Mouse (Mus musculus): Measurements from ENCODE around the gene Dnah17. TPM values are rescaled to one million over a fixed set of nuclear protein-coding genes. Genes with fewer than 3 reads are reported as not detected.

Dnah17 gene
- polyA plus RNA-seq, 1 experiment from 2014 or later, result 0.27 TPM

DNA sequence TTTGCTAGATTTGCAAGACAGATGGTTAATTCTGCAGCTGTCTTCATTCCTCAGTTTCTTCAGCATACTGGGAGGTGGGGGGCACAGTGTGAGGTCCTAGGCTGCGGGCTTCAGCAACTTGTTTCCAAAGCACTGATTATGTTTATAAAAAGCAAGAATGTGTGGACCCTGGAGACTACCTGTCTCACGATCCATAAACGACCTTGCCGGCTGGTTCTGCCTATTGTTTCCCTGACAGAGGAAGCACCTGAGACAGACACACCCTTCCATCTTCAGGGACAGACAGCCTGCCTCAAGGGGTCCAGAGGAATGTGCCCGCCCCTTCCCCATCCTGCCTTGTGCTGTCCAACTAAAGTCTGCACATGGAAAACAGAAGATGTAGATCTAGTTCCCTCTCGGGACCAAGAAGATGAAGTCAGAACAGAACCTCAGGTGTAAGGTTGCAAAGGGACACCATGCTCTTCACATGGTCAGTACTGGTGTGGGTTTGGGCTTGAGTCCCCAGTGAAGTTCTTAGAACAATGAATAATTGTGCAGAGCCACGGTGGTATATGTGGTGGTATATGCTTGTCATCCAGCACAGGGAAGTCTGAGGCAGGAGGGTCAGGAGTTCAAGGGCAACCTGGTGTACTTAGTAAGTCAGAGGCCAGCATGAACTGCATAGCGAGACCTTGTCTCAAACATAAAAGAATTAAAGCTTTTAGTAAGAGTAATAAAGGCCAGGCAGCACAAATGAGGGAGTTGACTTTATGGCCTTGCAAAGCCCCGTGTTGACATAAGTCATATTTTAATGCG lies 10.5 kb upstream of the Dnah17 start:
- 78% methylated on average over 10 of the region's 10 CpGs for WGBS

DNA sequence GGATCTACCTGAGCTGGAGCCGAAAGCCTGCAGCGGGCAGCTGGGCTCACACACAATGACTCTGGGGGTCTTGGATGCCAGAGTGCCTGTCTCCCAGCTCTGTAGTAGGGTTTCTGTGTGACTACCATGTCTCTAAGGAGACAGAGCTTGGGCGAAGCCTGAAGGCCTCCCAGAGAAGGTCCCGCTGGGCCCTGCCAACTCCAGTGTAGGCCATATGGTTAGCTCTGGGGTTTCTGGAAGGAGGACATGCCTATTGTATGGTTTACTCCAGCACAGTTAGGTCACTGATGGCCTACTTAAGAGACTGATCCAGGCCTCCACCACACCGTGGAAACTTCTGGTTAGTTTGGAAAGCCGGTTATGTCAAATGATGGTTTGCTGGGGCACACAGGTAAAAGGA lies 7.9 kb upstream of the Dnah17 start:
- no peak for ATAC-seq (ENCODE audit: low FRiP score)
- peaks cover 8% of the 10 kb centered on the region; the same call in 1 of the 2 replicates for H3K9me3 ChIP-seq (replicated peaks)
- WGBS, result 97% methylated on average over 6 of the region's 6 CpGs
- no peak overlapping the region for H3K4me3 ChIP-seq
- no peaks in the 10 kb centered on the region for H3K27me3 ChIP-seq
- H3K4me2 ChIP-seq (replicated peaks), result no peak overlapping the region
- no peak overlapping the region for H3K27ac ChIP-seq
- H3K9ac ChIP-seq, result no peak overlapping the region
- peaks cover 25% of the 10 kb centered on the region for H3K4me1 ChIP-seq
- H3K36me3 ChIP-seq, result no peaks in the 10 kb centered on the region

More for the DNA sequence above, 10.5 kb upstream of the Dnah17 start:
- ATAC-seq (ENCODE audit: low FRiP score), result no peak
- Histone ChIP-seq H3K27me3 (no peaks in the 10 kb centered on the region), H3K4me3 (no peak overlapping the region), H3K9me3 (replicated peaks) (peaks cover 8% of the 10 kb centered on the region; the same call in 1 of the 2 replicates), H3K36me3 (no peaks in the 10 kb centered on the region), H3K4me2 (replicated peaks) (no peak overlapping the region), H3K27ac (no peak overlapping the region), H3K9ac (no peak overlapping the region), H3K4me1 (peaks cover 13% of the 10 kb centered on the region)

DNA sequence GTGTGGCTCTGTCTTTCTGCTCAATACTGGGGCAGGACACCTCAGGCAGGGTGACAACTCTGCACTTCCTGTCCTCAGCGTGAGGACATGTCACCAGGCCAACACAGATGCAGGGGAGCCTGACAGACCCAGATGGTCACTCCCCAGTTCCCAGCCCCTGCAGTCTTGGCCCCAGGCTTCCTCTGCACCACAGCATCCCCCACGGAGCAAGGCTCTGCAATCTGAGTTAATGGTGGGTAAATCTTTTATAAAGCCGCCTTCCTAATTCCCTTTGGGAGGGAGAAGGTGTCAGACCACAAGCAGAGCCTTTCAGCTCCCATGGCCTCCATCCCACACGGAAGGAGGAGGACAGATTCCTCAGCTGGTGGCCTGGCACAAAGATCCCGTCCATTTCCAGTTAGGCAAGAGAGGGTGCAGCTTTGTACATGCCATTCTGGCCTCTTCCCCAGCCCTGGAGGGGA lies 5.8 kb upstream of the Dnah17 start:
- ATAC-seq (ENCODE audit: low FRiP score), result no peak
- Histone ChIP-seq H3K4me3 (no peak overlapping the region), H3K36me3 (no peaks in the 10 kb centered on the region), H3K27me3 (no peaks in the 10 kb centered on the region), H3K9me3 (replicated peaks) (peaks cover 8% of the 10 kb centered on the region; the same call in 1 of the 2 replicates), H3K4me2 (replicated peaks) (no peak overlapping the region), H3K9ac (no peak overlapping the region), H3K27ac (no peak overlapping the region), H3K4me1 (peaks cover 16% of the 10 kb centered on the region)
- WGBS, result 38% methylated on average over 5 of the region's 5 CpGs

DNA sequence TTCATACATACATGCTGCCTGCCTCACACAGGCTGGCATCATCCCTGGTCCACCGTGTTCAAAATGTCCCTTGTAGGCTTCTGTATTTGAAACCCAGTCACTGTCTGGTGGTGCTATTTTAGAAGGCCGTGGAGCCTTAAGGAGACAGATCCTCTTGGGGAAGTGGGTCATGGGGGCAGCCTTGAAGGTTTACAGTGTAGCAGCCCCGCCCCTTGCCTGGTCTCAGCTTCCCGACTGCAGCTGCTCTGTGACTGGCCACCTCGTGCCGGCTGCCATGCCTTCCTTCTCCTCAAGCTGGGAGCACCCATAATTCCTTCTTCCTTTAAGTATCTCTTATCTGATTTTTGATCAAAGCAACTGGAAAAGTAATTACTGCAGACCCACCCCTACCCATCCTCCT lies 4.8 kb upstream of the Dnah17 start:
- no peaks in the 10 kb centered on the region for H3K36me3 ChIP-seq
- H3K9me3 ChIP-seq (replicated peaks), result peaks cover 8% of the 10 kb centered on the region; the same call in 1 of the 2 replicates
- H3K4me3 ChIP-seq, result no peak overlapping the region
- H3K27me3 ChIP-seq, result no peaks in the 10 kb centered on the region
- H3K4me2 ChIP-seq (replicated peaks), result no peak overlapping the region
- H3K27ac ChIP-seq, result no peak overlapping the region
- ATAC-seq (ENCODE audit: low FRiP score), result no peak
- H3K9ac ChIP-seq, result no peak overlapping the region
- WGBS, result 72% methylated on average over 6 of the region's 6 CpGs
- peaks cover 13% of the 10 kb centered on the region for H3K4me1 ChIP-seq

DNA sequence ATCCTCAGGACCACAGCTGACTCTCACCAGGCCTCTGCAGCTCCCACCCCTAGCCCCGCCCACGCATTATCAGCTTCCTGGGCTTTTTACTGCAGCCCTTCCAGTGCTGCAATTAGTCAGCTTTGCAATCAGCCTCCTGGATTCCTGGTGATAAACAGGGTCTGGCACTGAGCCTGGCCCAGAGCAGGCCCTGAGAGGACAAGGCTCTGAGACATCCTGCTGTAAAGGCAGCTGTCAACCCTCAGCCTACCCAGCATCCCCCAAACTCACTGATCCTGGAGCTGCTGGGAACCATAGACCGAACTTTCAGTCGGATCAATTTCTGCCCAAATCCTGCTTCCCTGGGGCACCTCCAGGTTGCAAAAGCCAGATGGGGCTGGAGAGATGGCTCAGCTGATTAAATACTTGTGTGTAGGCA lies 3.3 kb upstream of the Dnah17 start:
- Histone ChIP-seq H3K4me3 (no peak overlapping the region), H3K4me2 (replicated peaks) (no peak overlapping the region), H3K27ac (peak overlapping the region; percentile 65; the same call in 1 of the 2 replicates), H3K4me1 (peaks cover 13% of the 10 kb centered on the region), H3K27me3 (no peaks in the 10 kb centered on the region), H3K36me3 (no peaks in the 10 kb centered on the region), H3K9me3 (replicated peaks) (peaks cover 4% of the 10 kb centered on the region; the same call in 1 of the 2 replicates), H3K9ac (no peak overlapping the region)
- ATAC-seq (ENCODE audit: low FRiP score), result peak; percentile 61; the same call in 1 of the 2 replicates
- 46% methylated on average over 4 of the region's 4 CpGs for WGBS

DNA sequence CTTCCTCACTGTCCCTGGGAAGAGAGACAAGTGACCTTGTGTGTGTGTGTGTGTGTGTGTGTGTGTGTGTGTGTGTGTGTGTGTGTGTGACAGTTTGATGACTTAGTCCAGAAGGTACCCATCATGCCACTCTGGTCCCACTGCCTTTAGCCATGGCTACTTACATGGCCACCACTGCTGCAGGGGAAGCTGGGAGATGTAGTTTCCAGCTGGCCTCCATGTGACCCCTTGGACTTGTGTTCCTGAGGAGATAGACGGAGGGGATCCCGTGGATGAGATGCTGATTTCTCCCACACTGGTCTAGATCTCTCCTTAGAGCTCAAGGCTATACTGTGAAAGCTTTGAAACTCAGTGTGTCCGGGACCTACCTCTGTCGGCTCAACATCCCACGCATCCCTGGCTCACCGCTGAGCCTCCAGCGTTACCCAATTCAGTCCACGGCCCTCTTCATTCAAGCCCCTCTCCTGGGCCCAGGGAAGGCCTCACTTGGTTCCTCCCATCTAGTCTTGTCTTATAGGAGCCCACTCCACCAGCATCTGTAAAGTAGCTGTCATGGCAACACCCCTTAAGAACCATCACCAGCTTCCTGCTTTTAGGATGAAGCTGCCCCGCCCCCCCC lies 2.8 kb upstream of the Dnah17 start:
- Histone ChIP-seq H3K9ac (no peak overlapping the region), H3K9me3 (replicated peaks) (peaks cover under 1% of the 10 kb centered on the region; the same call in 1 of the 2 replicates), H3K27me3 (no peaks in the 10 kb centered on the region), H3K27ac (peak overlapping the region; percentile 65; the same call in 1 of the 2 replicates), H3K4me3 (no peak overlapping the region), H3K4me1 (peaks cover 13% of the 10 kb centered on the region), H3K4me2 (replicated peaks) (no peak overlapping the region), H3K36me3 (no peaks in the 10 kb centered on the region)
- WGBS, result 59% methylated on average over 9 of the region's 9 CpGs
- peak; percentile 43; the same call in 1 of the 2 replicates for ATAC-seq (ENCODE audit: low FRiP score)

DNA sequence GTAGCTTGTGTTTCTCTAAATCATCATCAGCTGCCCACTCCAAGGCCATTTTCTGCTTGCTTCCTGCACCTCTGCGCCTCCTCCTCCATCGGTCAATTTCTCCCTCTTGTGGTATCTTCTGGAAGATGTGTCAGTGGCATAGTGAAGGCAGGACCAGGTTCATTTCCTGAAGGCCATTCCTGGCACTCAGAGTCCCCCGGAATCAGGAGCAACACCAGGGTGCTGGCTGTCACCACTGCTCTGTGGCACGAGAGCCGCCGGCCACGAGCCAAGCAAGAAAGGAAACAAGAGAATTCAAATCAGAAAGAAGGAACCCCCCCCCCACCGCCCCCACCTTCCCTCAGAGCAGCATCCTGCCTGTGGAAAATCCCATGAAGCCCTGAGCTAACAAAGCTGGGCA lies 1.7 kb upstream of the Dnah17 start:
- Histone ChIP-seq H3K4me2 (replicated peaks) (no peak overlapping the region), H3K27me3 (no peaks in the 10 kb centered on the region), H3K27ac (no peak overlapping the region), H3K36me3 (no peaks in the 10 kb centered on the region), H3K4me3 (no peak overlapping the region), H3K9me3 (replicated peaks) (no peaks in the 10 kb centered on the region), H3K9ac (no peak overlapping the region), H3K4me1 (peaks cover 13% of the 10 kb centered on the region)
- 82% methylated on average over 8 of the region's 8 CpGs for WGBS
- no peak for ATAC-seq (ENCODE audit: low FRiP score)

DNA sequence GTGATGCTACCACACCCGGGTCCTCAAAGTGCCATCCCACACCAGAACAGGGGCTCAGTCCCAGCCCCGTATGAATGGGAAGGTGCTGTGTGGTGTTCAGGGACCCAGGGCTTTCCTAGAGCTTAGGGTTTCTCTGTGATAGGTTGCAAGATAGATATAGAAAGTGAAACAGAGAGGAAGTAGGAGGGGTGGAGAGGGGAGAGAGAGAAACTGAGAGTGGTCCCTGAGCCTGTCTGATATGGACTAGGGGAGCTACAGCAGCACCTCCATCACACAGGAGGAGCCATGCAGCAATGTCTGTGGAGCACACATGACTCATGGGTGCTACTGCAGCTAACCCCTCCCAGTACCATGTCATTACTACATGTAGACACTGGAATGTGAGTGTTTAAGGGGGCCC lies 622 bp downstream of the Dnah17 start:
- Histone ChIP-seq H3K9me3 (replicated peaks) (no peaks in the 10 kb centered on the region), H3K27me3 (no peaks in the 10 kb centered on the region), H3K27ac (no peak overlapping the region), H3K4me2 (replicated peaks) (no peak overlapping the region), H3K9ac (no peak overlapping the region), H3K36me3 (no peaks in the 10 kb centered on the region), H3K4me3 (no peak overlapping the region), H3K4me1 (peaks cover 13% of the 10 kb centered on the region)
- no peak for ATAC-seq (ENCODE audit: low FRiP score)
- 88% methylated on average over 2 of the region's 2 CpGs for WGBS

DNA sequence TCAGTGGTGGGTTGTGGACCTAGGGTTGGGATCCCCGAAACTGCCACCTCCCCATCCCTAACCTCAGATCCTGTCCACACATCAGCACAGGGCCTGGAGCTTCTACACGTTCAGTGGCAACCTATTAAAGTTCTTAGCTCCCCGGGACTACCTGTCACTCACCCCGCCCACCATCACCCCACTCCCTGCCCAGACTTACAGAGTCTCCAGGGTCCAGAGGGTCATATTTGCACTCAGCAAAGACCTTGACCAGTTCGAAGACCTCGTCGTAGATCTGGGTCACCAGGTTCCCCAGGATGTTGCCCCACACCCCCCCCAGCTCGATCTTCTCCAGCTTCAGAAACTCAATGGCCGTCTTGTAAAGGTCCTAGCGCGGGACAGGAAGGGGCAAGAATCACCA lies 8.8 kb downstream of the Dnah17 start:
- Histone ChIP-seq H3K4me2 (replicated peaks) (no peak overlapping the region), H3K4me3 (no peak overlapping the region), H3K27me3 (no peaks in the 10 kb centered on the region), H3K9me3 (replicated peaks) (no peaks in the 10 kb centered on the region), H3K36me3 (no peaks in the 10 kb centered on the region), H3K9ac (no peak overlapping the region), H3K27ac (no peak overlapping the region), H3K4me1 (0 out of 2 replicates have a peak, but pooled peaks cover 4% of the 10 kb centered on the region)
- no peak for ATAC-seq (ENCODE audit: low FRiP score)
- 88% methylated on average over 11 of the region's 11 CpGs for WGBS

DNA sequence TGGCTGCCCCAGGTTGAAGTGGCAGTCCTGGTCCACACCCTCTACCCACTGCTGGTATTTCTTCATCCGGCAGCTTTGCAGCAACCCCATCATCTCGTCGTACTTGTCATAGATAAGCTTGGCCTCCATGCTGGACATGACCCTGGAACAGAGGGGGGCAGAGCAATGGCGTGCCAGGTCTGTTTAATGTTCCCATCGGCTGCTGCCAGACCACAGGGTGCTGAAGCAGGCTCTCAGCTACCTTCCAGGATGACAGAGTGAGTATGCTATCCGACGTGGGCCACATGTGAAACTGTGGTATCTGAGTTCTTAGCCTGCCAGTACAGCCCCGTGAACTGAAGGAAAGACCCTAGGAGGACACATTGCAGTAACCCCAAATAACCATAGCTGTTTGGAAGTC lies 11.7 kb downstream of the Dnah17 start:
- Histone ChIP-seq H3K36me3 (no peaks in the 10 kb centered on the region), H3K4me2 (replicated peaks) (no peak overlapping the region), H3K27me3 (no peaks in the 10 kb centered on the region), H3K27ac (no peak overlapping the region), H3K9ac (no peak overlapping the region), H3K4me1 (peaks cover 8% of the 10 kb centered on the region; the same call in 1 of the 2 replicates), H3K4me3 (no peak overlapping the region), H3K9me3 (replicated peaks) (no peaks in the 10 kb centered on the region)
- ATAC-seq (ENCODE audit: low FRiP score), result no peak
- WGBS, result 83% methylated on average over 8 of the region's 8 CpGs

DNA sequence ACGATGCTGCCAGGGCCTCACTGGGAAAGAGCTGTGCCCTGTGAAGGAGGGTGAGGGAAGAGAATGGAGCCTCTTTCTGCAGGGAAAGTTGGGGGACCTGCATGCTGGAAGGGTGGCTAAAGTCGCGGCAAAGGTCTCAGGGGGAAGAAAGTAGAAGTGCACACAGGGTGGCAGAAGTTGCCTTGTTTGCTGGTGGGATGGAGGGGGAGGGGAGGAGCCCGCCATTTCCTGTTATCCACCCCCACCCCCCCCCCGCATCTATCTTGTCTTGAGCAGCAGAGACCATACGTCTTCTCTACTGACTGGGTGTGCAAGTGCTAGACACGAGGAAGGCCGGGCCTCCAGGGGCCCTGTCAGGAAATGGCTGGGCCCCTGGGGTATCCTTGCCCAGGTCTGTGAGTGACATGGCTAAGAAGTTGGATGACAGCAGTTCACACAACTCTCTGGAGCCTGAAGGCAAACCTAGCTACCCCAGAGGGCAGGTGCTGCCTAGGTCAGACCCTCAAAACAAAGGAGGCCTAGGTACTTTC lies 15.8 kb downstream of the Dnah17 start:
- Histone ChIP-seq H3K4me3 (no peak overlapping the region), H3K9ac (no peak overlapping the region), H3K9me3 (replicated peaks) (no peaks in the 10 kb centered on the region), H3K4me2 (replicated peaks) (no peak overlapping the region), H3K4me1 (peaks cover 4% of the 10 kb centered on the region; the same call in 1 of the 2 replicates), H3K27ac (no peak overlapping the region), H3K36me3 (no peaks in the 10 kb centered on the region), H3K27me3 (no peaks in the 10 kb centered on the region)
- WGBS, result 68% methylated on average over 8 of the region's 8 CpGs
- no peak for ATAC-seq (ENCODE audit: low FRiP score)

DNA sequence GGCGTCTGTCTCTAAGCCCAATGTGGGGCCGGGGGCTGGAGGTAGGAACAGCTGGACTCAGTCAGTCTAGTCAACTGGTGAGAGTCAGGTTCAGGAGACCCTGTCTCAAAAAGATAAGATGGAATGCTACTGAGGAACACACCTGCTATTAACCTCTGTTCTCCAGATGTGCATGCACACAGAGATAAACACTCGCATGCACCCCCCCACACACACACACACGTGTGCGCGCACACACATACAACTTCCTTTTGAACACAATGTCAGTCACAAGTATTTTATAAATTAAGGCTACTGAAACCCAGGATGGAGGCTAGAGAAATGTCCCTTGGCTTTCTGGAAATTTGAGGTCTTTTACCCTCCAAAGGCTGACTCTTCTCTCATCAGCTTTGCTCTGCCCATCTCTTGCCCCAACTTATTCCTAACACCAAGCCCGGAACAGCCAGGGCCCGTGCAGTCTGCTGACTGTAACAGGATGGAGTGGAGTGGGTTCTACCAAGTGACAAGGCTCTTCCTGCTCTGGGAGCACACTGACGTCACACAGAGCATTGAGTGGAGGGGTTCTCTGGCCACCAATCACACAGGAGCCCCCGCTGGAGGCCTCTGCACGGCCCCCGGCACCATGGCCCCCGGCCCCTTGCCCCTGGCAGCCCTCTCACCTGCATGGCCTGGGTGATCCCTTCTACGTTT lies 16.8 kb downstream of the Dnah17 start:
- ATAC-seq (ENCODE audit: low FRiP score), result no peak
- Histone ChIP-seq H3K4me1 (peaks cover 4% of the 10 kb centered on the region; the same call in 1 of the 2 replicates), H3K36me3 (no peaks in the 10 kb centered on the region)

More for the DNA sequence above, 16.8 kb downstream of the Dnah17 start:
- 87% methylated on average over 14 of the region's 14 CpGs for WGBS
- H3K27ac ChIP-seq, result no peak overlapping the region
- no peaks in the 10 kb centered on the region for H3K27me3 ChIP-seq
- H3K9ac ChIP-seq, result no peak overlapping the region
- H3K4me2 ChIP-seq (replicated peaks), result no peak overlapping the region
- no peak overlapping the region for H3K4me3 ChIP-seq
- H3K9me3 ChIP-seq (replicated peaks), result no peaks in the 10 kb centered on the region

Data from hindbrain, embryonic 12.5 days (tissue).